ENCODE assay signal across 24 mouse cellular contexts in genomic region chr1:81950853-81951252, GRCm38 (mm10).
"Had no signal": no experiment of that assay in that cellular context is flagged by ENCODE, and none has a peak within 500 bp of the region (broad histone marks: within the 10 kb centered on the region; RNA-seq: fewer than 3 reads in every experiment).

No protein-coding gene starts in this region.

- H3K27me3 ChIP-seq: heart, embryonic 13.5 days; heart, embryonic 15.5 days; intestine, embryonic 15.5 days; limb, embryonic 12.5 days; liver, embryonic 13.5 days; liver, embryonic 15.5 days had no signal

- H3K9ac ChIP-seq: heart, embryonic 13.5 days; heart, embryonic 15.5 days; hindbrain, embryonic 14.5 days; intestine, embryonic 15.5 days; limb, embryonic 12.5 days; liver, embryonic 13.5 days; liver, embryonic 15.5 days had no signal

- H3K4me2 ChIP-seq: heart, embryonic 11.5 days; heart, embryonic 13.5 days; heart, embryonic 15.5 days; hindbrain, embryonic 14.5 days; intestine, embryonic 15.5 days; limb, embryonic 12.5 days; liver, embryonic 13.5 days; liver, embryonic 15.5 days had no signal

- H3K4me3 ChIP-seq: heart, adult 2 months; heart, embryonic 13.5 days; heart, embryonic 15.5 days; intestine, embryonic 15.5 days; layer of hippocampus, adult 2 months; left cerebral cortex, adult 2 months; limb, embryonic 10.5 days; limb, embryonic 12.5 days; liver, embryonic 13.5 days; liver, embryonic 15.5 days had no signal

- H3K4me1 ChIP-seq: intestine, embryonic 15.5 days; liver, embryonic 13.5 days; liver, embryonic 15.5 days had no signal

- H3K36me3 ChIP-seq: heart, embryonic 13.5 days; heart, embryonic 15.5 days; intestine, embryonic 15.5 days; limb, embryonic 10.5 days; limb, embryonic 12.5 days; liver, embryonic 13.5 days; liver, embryonic 15.5 days had no signal

- H3K27ac ChIP-seq: heart, adult 2 months; heart, embryonic 15.5 days; hindbrain, embryonic 14.5 days; intestine, embryonic 15.5 days; layer of hippocampus, adult 2 months; left cerebral cortex, adult 2 months; limb, embryonic 10.5 days; limb, embryonic 12.5 days; liver, embryonic 13.5 days; liver, embryonic 15.5 days had no signal

- H3K9me3 ChIP-seq: heart, embryonic 13.5 days; heart, embryonic 15.5 days; intestine, embryonic 15.5 days; limb, embryonic 10.5 days; limb, embryonic 12.5 days; liver, embryonic 13.5 days; liver, embryonic 15.5 days had no signal

- DNase-seq: gastrocnemius, postnatal 14 days; gastrocnemius, postnatal 36 days; heart, adult 11 months; heart, adult 2 months; heart, postnatal 14 days; heart, postnatal 36 days; kidney, adult 18-20 months; kidney, adult 8-10 months; kidney, postnatal 10 days; kidney, postnatal 25 days; kidney, postnatal 4 days; liver, embryonic 13.5 days had no signal

- ATAC-seq: hindbrain, embryonic 16.5 days; inflammation-experienced regulatory T-cells, adult 6 months had no signal
